Mouse (Mus musculus) megakaryocyte, adult 5-6 weeks (primary cell): ENCODE measurements around the gene D430042O09Rik. TPM values are rescaled to one million over a fixed set of nuclear protein-coding genes. Genes with fewer than 3 reads are reported as not detected.

Source experiments
- ATAC-seq: 2 replicates; pipeline ENCODE4 v1.8.0; 2016; ENCODE audit warnings: mild to moderate bottlenecking, inconsistent platforms; ENCODE audit not compliant: poor library complexity, severe bottlenecking
- total RNA-seq, 2 experiments: library from RNA; stranded (forward) in 1 of 2; stranded (reverse) in 1 of 2; fragments of 153-499, 151-499 nt in 1 of 2; fragments of 221-1000, 200-1000 nt in 1 of 2; gene quantifications; 2 replicates each; pipeline versions ENCODE4 v1.2.3 to v1.2.4; 2015 to 2017

D430042O09Rik gene
- total RNA-seq, 2 experiments from 2014 or later = 7.9 to 8.0 TPM

- no peak for ATAC-seq
These were observed 28.8 kb downstream of the D430042O09Rik start for GRCm38 (mm10) chr7:125736366-125737015.

- no peak for ATAC-seq
These were observed 32.8 kb downstream of the D430042O09Rik start for GRCm38 (mm10) chr7:125740521-125740920.

GRCm38 (mm10) chr7:125741271-125741703, 33.6 kb downstream of the D430042O09Rik start:
- no peak for ATAC-seq

GRCm38 (mm10) chr7:125744774-125745173, 37.1 kb downstream of the D430042O09Rik start:
- ATAC-seq = no peak

GRCm38 (mm10) chr7:125746621-125747315, 39.1 kb downstream of the D430042O09Rik start:
- ATAC-seq = no peak

GRCm38 (mm10) chr7:125747316-125747690, 39.6 kb downstream of the D430042O09Rik start:
- no peak for ATAC-seq

GRCm38 (mm10) chr7:125748186-125748585, 40.5 kb downstream of the D430042O09Rik start:
- no peak for ATAC-seq

GRCm38 (mm10) chr7:125752699-125753325, 45.1 kb downstream of the D430042O09Rik start:
- ATAC-seq = no peak

GRCm38 (mm10) chr7:125753326-125753715, 45.6 kb downstream of the D430042O09Rik start:
- ATAC-seq = no peak

GRCm38 (mm10) chr7:125756806-125757205, 49.1 kb downstream of the D430042O09Rik start:
- ATAC-seq = no peak

GRCm38 (mm10) chr7:125757896-125758623, 50.4 kb downstream of the D430042O09Rik start:
- no peak for ATAC-seq

- no peak for ATAC-seq
These were observed 54.6 kb downstream of the D430042O09Rik start for GRCm38 (mm10) chr7:125762289-125762688.

- ATAC-seq = no peak
These were observed 55.5 kb downstream of the D430042O09Rik start for GRCm38 (mm10) chr7:125762883-125763830.

- no peak for ATAC-seq
These were observed 56.7 kb downstream of the D430042O09Rik start for GRCm38 (mm10) chr7:125764373-125764772.

- ATAC-seq = no peak
These were observed 59.5 kb downstream of the D430042O09Rik start for GRCm38 (mm10) chr7:125766976-125767831.

- ATAC-seq = no peak
These were observed 65.4 kb downstream of the D430042O09Rik start for GRCm38 (mm10) chr7:125772961-125773571.

- ATAC-seq = no peak
These were observed 75.5 kb downstream of the D430042O09Rik start for GRCm38 (mm10) chr7:125783206-125783605.

GRCm38 (mm10) chr7:125786105-125786504, 78.4 kb downstream of the D430042O09Rik start:
- ATAC-seq = no peak

- no peak for ATAC-seq
These were observed 79.4 kb downstream of the D430042O09Rik start for GRCm38 (mm10) chr7:125787046-125787445.
